Mouse (Mus musculus) hindbrain, embryonic 12.5 days (tissue): Measurements from ENCODE around the gene Capn11. TPM values are rescaled to one million over a fixed set of nuclear protein-coding genes. Genes with fewer than 3 reads are reported as not detected.

Experiments
- ATAC-seq: fragments of 200-750 bp; cut with Nextera tagmentation; 2 replicates; pipeline ENCODE4 v1.8.0; 2017; ENCODE audit warnings: moderate TSS enrichment; ENCODE audit not compliant: low FRiP score
- H3K27ac ChIP-seq: fragments of 300-500 bp; sonication (generic); 2 replicates; pipeline ENCODE4 v1.5.1; 2016; ENCODE audit warnings: mild to moderate bottlenecking
- H3K27me3 ChIP-seq: fragments of 300-500 bp; sonication (generic); 2 replicates; pipeline ENCODE4 v1.6.1; 2016; ENCODE audit warnings: mild to moderate bottlenecking
- H3K36me3 ChIP-seq: fragments of 300-500 bp; sonication (generic); 2 replicates; pipeline ENCODE4 v1.6.1; 2016; ENCODE audit warnings: mild to moderate bottlenecking
- H3K4me1 ChIP-seq: fragments of 300-500 bp; sonication (generic); 2 replicates; pipeline ENCODE4 v1.6.1; 2016
- H3K4me2 ChIP-seq: fragments of 300-500 bp; sonication (generic); replicated peaks from 2 replicates; pipeline ENCODE4 v1.6.1; 2016; ENCODE audit warnings: mild to moderate bottlenecking
- H3K4me3 ChIP-seq: fragments of 300-500 bp; sonication (generic); 2 replicates; pipeline ENCODE4 v1.5.1; 2016; ENCODE audit warnings: mild to moderate bottlenecking
- H3K9ac ChIP-seq: fragments of 300-500 bp; sonication (generic); 2 replicates; pipeline ENCODE4 v1.6.1; 2016; ENCODE audit warnings: mild to moderate bottlenecking, moderate library complexity
- H3K9me3 ChIP-seq: fragments of 300-500 bp; sonication (generic); replicated peaks from 2 replicates; pipeline ENCODE4 v1.6.1; 2016; ENCODE audit warnings: mild to moderate bottlenecking
- WGBS: fragments of 180-500 bp; shearing (Covaris S2); methylation state at CpG from one replicate; pipeline ENCODE4 v1.1.7; 2016; 5-methylcytosine and 5-hydroxymethylcytosine counted together
- polyA plus RNA-seq: library from polyadenylated mRNA; unstranded; fragments of >200 nt; fragmentation: Nextera tagmentation; extraction: Ambion mirVana; gene quantifications from 2 replicates; pipeline ENCODE4 v1.2.1, GENCODE M21; 2016

Gene Capn11
- polyA plus RNA-seq, 1 experiment from 2014 or later, result 1.4 TPM

DNA sequence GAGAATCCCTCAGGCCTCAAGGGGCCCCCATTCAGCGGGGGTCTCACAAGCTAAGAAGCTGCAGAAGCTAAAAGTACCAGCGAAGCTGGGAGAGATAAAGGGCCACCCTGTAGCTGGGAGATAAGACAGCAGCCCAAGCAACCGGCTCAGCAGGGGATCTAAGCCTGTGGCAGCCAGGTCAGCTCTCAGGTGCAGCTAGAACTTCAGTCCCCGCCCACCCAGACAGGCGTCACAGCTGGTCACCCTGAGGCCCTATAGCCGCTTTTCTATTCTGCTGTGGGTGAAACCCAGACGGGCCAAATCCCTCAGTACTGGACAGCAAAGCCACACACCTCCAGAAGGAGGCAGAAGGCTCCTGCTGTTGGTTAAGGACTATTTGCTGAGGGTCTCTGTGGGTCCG is 65.6 kb downstream of the Capn11 start:
- no peak for ATAC-seq
- H3K9me3 ChIP-seq, result no peaks in the 10 kb centered on the region
- no peak overlapping the region for H3K4me3 ChIP-seq
- H3K36me3 ChIP-seq, result no peaks in the 10 kb centered on the region
- peaks cover 30% of the 10 kb centered on the region for H3K27me3 ChIP-seq
- H3K4me2 ChIP-seq, result peak overlapping the region; percentile 86
- peaks cover 44% of the 10 kb centered on the region for H3K4me1 ChIP-seq
- H3K27ac ChIP-seq, result no peak overlapping the region
- H3K9ac ChIP-seq, result no peak overlapping the region
- WGBS, result 21% methylated on average over 8 of the region's 8 CpGs

DNA sequence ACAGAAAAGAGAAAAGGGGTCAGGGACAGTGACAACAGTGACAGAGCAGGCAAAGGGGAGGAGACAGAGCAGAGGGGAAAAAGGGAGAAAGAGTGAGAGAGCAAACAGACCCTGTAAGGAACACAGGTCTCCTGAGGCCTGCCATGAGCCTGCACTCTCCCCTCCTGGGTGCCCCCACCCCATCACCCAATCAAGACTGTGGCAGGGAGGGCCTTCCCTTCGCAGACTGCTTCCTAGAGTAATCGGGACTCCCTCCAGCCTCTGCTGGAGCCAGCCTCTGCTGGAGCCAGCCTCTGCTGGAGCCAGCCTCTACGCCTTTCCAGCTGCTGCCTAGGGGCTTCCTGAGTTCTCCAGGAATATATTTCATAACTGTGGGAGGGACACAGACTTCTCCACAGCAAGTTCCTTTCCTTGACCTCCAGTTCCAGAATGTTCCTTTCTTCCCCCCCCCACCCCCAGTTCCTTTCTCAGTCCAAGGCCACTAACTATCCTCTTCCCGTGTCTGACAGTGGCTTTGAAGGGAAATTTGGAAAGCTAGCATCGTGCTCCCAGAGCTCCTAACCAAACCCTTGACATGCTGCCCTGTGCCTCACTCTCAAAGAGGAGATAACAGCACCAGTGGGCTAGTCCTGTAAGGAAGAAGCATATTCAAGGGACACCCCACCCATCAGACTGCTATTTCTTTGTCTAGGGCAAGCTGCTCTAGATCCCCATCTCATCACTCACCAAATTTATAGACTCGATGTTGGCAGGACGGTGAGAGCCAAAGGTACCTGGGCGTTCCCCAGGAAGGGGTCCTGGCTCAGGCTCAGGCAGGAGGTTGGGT is 66.3 kb downstream of the Capn11 start:
- 0 out of 2 replicates have a peak overlapping the region, but pooled peaks have one; percentile 41 for H3K9ac ChIP-seq
- 51% methylated on average over 8 of the region's 8 CpGs for WGBS
- no peak overlapping the region for H3K4me3 ChIP-seq
- peaks cover 30% of the 10 kb centered on the region for H3K27me3 ChIP-seq
- no peak for ATAC-seq
- H3K9me3 ChIP-seq, result no peaks in the 10 kb centered on the region
- H3K4me1 ChIP-seq, result peaks cover 44% of the 10 kb centered on the region
- H3K4me2 ChIP-seq, result peak overlapping the region; percentile 86
- H3K36me3 ChIP-seq, result no peaks in the 10 kb centered on the region
- no peak overlapping the region for H3K27ac ChIP-seq

DNA sequence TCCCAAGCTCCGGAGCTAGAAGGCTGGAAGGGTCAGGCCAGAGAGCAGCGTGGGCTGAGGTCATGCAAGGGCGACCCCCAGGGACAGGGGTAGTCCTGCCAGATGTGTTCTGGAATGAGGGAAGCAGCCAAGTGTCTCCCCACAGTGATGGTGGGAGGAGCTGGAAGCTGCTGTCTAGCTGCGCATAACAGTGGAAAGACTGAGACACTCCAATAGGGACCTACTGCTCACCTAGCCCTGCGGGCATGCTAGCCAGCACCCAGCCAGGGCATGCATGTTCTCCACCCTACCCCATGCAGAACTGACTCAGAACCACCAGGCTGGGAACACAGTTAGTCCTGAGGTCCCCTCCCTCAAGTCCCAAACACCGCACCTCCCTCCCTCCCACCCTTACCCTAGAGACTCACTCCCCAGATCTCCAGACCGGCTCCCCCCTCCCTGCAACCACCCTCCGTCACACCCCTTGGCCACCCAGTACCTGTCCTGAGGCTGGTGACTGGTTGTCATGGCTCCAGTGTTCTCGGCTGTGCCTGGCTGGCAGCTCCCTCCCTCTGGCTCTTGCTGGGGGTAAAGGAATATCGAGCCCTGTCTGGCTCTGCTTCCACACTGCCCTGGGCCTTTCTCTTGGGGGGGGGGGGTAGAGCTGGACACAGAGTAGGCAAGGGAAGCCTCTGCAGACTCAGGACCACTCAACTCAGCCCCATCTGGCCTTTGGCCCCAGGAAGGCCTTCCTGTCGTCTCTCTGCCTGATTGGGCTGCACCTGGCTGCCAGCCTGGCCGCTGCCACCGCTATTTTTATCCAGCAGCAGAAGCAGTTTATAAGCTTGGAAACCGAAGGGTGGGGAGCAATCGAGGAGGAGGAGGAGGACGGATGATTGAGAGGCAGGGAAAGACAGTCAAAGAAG is 67.2 kb downstream of the Capn11 start:
- Histone ChIP-seq H3K4me3 (no peak overlapping the region), H3K27ac (no peak overlapping the region), H3K36me3 (0 out of 2 replicates have a peak, but pooled peaks cover 2% of the 10 kb centered on the region), H3K4me2 (peak overlapping the region; percentile 86), H3K4me1 (peaks cover 43% of the 10 kb centered on the region), H3K9ac (0 out of 2 replicates have a peak overlapping the region, but pooled peaks have one; percentile 41), H3K27me3 (peaks cover 30% of the 10 kb centered on the region), H3K9me3 (no peaks in the 10 kb centered on the region)
- ATAC-seq, result no peak
- 53% methylated on average over 16 of the region's 16 CpGs for WGBS

DNA sequence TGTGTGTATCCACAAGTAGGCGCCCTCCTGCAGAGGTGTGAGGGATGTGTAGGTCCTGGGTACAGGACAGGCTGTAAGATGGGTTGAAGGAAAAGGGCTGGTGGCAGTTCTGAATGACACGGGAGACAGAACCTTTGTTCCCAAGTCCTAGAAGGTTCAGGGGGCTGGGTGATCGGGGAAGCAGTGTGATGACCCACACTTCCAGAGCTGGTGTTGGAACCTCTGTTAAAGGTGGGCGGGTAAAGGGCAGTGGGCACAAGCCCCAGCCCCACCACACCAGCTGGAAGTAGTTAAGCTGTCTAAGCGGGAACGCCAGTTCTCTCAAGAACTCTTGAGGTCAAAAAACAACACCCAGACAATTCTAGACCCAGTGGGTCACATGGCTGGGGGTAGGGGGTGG is 68.7 kb downstream of the Capn11 start:
- 72% methylated on average over 6 of the region's 6 CpGs for WGBS

DNA sequence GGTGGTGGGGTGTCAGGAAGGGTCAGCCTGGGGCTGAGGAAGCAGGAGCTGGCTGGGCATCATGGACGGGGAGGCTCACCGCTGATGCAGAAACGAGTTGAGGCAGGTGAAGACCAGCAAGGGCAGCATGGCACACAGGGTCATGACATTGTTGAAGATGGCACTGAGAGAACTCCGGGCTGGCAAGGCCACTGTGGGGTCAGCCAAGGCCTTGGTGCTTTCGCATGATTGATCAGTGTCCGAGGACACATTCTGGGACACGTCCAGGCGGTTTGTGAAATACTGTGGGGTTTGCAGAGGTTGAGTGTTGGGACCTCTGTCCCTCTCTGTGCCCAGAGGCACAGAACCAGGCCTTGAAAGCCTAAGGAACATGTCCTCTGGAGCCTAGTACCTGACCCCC is 69.3 kb downstream of the Capn11 start:
- 93% methylated on average over 8 of the region's 8 CpGs for WGBS
- Histone ChIP-seq H3K4me2 (no peak overlapping the region), H3K9me3 (no peaks in the 10 kb centered on the region), H3K4me3 (no peak overlapping the region), H3K9ac (no peak overlapping the region), H3K4me1 (peaks cover 43% of the 10 kb centered on the region), H3K27ac (no peak overlapping the region), H3K27me3 (peaks cover 23% of the 10 kb centered on the region), H3K36me3 (0 out of 2 replicates have a peak, but pooled peaks cover 11% of the 10 kb centered on the region)
- ATAC-seq, result no peak

More for the DNA sequence above, 68.7 kb downstream of the Capn11 start:
- H3K4me2 ChIP-seq, result no peak overlapping the region
- 0 out of 2 replicates have a peak, but pooled peaks cover 11% of the 10 kb centered on the region for H3K36me3 ChIP-seq
- no peak overlapping the region for H3K4me3 ChIP-seq
- no peak overlapping the region for H3K9ac ChIP-seq
- H3K27me3 ChIP-seq, result peaks cover 27% of the 10 kb centered on the region
- no peaks in the 10 kb centered on the region for H3K9me3 ChIP-seq
- peaks cover 43% of the 10 kb centered on the region for H3K4me1 ChIP-seq
- H3K27ac ChIP-seq, result no peak overlapping the region
- ATAC-seq, result no peak

DNA sequence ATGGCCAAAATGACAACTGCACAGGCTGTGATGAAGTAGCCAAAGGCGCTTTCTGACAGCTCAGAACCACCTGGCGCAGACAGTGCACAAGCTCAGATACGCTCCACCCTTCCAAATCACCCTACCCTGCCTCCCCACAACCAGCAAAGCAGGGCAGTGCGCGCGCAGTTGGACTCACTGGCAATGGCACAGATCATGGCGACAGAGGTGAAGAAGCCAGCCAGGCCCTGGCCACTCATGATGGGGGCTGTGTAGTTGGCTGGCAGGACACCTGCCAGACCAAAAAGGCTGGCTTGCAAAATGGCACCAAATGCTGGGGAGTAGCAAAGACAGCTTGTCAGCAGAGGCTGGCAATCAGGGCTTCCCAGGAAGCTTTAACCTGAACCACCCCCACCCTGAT is 69.9 kb downstream of the Capn11 start:
- H3K27ac ChIP-seq, result no peak overlapping the region
- peaks cover 43% of the 10 kb centered on the region for H3K4me1 ChIP-seq
- 97% methylated on average over 7 of the region's 7 CpGs for WGBS
- ATAC-seq, result no peak
- H3K4me3 ChIP-seq, result no peak overlapping the region
- 0 out of 2 replicates have a peak, but pooled peaks cover 11% of the 10 kb centered on the region for H3K36me3 ChIP-seq
- peaks cover 17% of the 10 kb centered on the region for H3K27me3 ChIP-seq
- no peak overlapping the region for H3K4me2 ChIP-seq
- H3K9ac ChIP-seq, result no peak overlapping the region
- H3K9me3 ChIP-seq, result no peaks in the 10 kb centered on the region

DNA sequence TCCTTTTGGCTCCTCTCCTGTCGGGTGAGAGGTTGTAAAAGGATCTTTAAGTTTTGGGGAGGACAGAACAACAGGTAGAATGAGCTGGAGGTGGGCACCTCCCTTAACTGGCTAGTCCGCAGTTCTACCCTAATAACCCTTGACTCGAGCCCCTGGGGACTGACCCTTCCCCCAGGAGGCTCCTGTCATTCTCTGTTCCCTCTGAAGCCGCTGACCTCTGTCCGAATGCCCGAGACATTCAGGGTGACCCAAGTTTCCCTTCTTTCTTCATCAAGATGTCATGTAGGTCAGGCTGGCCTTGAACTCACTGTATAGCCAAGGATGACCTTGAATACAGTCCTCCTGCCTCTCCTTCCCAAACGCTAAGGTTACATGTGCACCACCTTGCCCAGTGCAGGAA is 70.8 kb downstream of the Capn11 start:
- H3K4me3 ChIP-seq, result no peak overlapping the region
- H3K27me3 ChIP-seq, result peaks cover 8% of the 10 kb centered on the region
- no peaks in the 10 kb centered on the region for H3K9me3 ChIP-seq
- H3K4me2 ChIP-seq, result no peak overlapping the region
- peaks cover 39% of the 10 kb centered on the region for H3K4me1 ChIP-seq
- 0 out of 2 replicates have a peak, but pooled peaks cover 11% of the 10 kb centered on the region for H3K36me3 ChIP-seq
- 90% methylated on average over 7 of the region's 7 CpGs for WGBS
- H3K27ac ChIP-seq, result no peak overlapping the region
- ATAC-seq, result no peak
- H3K9ac ChIP-seq, result no peak overlapping the region

DNA sequence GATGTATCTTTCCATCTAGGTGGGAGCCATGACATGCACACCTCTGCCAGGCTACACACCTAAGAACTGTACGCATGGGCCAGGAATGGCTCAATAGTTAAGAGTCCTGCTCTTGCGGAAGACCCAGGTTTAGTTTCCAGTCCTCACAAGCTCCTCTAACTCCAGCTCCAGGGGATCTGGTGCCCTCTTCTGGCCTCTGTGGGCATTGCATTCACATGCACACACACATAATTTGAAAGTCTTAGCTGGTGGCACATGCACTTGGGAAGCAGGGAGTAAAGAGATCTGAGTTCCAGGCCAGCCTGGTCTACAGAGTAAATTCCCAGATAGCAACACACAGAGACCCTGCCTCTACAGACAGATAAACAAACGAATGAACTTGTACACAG is 72.7 kb downstream of the Capn11 start:
- Histone ChIP-seq H3K4me2 (no peak overlapping the region), H3K9ac (no peak overlapping the region), H3K36me3 (0 out of 2 replicates have a peak, but pooled peaks cover 11% of the 10 kb centered on the region), H3K9me3 (no peaks in the 10 kb centered on the region), H3K27ac (no peak overlapping the region), H3K4me1 (peaks cover 23% of the 10 kb centered on the region), H3K4me3 (no peak overlapping the region), H3K27me3 (no peaks in the 10 kb centered on the region)
- WGBS, result 98% methylated on average over 3 of the region's 3 CpGs
- ATAC-seq, result no peak

DNA sequence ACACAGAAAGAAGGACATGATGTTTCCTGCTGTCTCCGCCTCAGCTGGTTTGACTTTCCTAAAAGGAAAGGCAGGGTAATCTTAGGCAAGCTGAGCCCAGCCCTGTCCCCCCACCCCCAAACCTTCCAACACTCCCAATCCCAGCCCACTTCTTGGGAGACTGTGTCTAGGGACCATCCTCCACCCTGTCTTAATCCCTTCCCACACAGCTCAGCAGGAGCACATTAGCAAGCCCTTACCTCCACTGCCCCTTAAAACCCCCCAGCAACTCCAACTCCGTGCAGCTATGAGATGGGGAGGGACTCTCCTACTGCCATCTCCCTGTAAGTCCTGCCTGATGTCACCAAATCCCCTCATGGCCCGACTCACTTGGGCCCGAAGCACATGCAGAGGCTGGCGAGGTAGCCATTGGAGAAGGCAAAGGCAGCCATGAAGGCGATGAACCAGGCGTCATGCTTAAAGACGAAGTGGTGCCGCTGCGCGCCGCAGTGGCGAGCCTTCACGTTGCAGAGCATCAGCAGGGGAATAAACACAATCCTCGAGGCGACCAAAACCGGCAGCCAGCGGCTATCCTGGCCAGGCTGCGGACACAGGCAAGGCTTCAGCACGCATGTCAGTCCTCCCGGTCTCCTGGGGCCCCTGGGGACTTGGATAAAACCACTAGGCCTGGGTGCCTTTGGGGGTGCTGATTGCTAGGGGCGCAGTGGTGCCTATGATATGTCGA is 73.2 kb downstream of the Capn11 start:
- no peak overlapping the region for H3K4me3 ChIP-seq

DNA sequence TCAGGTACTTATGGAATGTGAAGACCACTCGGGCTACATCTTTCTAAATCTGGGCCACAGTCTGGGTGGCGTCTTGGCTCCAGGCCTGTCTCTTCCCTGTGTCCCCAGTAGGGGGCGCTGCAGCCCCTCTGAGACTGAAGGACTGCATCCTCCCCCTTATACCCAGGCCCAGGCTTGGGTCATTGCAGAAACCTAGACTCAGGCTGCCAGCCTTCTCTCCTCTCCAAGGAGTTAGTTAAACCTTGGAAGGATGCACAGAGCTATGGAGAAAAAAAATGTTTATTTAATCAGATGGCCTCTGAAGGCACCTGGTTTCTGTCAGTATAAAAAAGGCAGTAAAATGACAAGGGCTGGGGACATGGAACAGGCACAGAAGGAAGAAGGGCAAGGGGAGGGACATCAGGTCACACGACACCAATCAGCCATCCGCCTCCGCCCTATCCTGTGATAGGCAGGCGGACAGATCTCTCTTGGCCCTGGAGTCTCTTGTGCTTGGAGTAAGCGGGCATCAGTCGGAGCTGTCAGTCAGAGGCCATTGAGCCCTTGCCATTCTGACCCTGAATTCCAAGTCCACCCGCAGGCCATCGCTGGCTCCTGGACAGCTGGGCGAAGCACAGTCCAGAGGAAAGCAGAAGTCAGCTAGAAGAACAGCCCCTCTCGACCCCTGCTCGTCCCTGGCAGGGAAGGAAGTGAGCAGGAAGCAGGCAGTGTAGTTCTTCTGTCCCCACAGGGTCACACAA is 74.0 kb downstream of the Capn11 start:
- Histone ChIP-seq H3K4me3 (no peak overlapping the region), H3K4me2 (0 out of 2 replicates have a peak overlapping the region, but pooled peaks have one; percentile 8), H3K9ac (peak overlapping the region; percentile 23; the same call in 1 of the 2 replicates), H3K27me3 (no peaks in the 10 kb centered on the region), H3K9me3 (no peaks in the 10 kb centered on the region), H3K27ac (peak overlapping the region; percentile 35), H3K36me3 (0 out of 2 replicates have a peak, but pooled peaks cover 11% of the 10 kb centered on the region), H3K4me1 (peaks cover 26% of the 10 kb centered on the region)
- ATAC-seq, result peak; percentile 49
- WGBS, result 16% methylated on average over 14 of the region's 14 CpGs

More for the DNA sequence above, 73.2 kb downstream of the Capn11 start:
- Histone ChIP-seq H3K27ac (peak overlapping the region; percentile 35), H3K9me3 (no peaks in the 10 kb centered on the region), H3K36me3 (0 out of 2 replicates have a peak, but pooled peaks cover 11% of the 10 kb centered on the region), H3K27me3 (no peaks in the 10 kb centered on the region), H3K4me2 (0 out of 2 replicates have a peak overlapping the region, but pooled peaks have one; percentile 8), H3K9ac (no peak overlapping the region), H3K4me1 (peaks cover 26% of the 10 kb centered on the region)
- no peak for ATAC-seq
- WGBS, result 66% methylated on average over 23 of the region's 23 CpGs
